In genomic region chr9:57427123-57427522, GRCm38 (mm10) we compare ENCODE assay signal across 1 mouse cellular context. TPM values are rescaled to one million over a fixed set of nuclear protein-coding genes. Genes with fewer than 3 reads are reported as not detected.
"Had no signal": no experiment of that assay in that cellular context is flagged by ENCODE, and none has a peak within 500 bp of the region (broad histone marks: within the 10 kb centered on the region; RNA-seq: fewer than 3 reads in every experiment).

No protein-coding gene starts in this region.

RNA-seq across cellular contexts. Expression of gene Scamp5, which starts 40.7 kb away (rescaled TPM):
- total RNA-seq: neutrophil, adult 5-6 weeks had no signal
